Mouse (Mus musculus) cerebellum, adult 2 months (tissue): ENCODE measurements at regions not wholly inside any gene's neighbourhood (a gene's known extent, or its start where the extent isn't known, plus 50 kb on each side); places are given as distances from the start of the nearest gene placed in this dataset.

Experiments used
- CTCF ChIP-seq: fragments of 200-500 bp; IDR thresholded peaks from 2 replicates; pipeline ENCODE4 v1.5.1; 2011; ENCODE audit warnings: low read depth, mild to moderate bottlenecking, control low read depth, low read length, moderate library complexity, borderline replicate concordance; ENCODE audit not compliant: insufficient read depth
- POLR2A ChIP-seq: fragments of 200-500 bp; IDR thresholded peaks from 2 replicates; pipeline ENCODE4 v1.6.1; 2011; ENCODE audit warnings: low read length, control low read depth, borderline replicate concordance; ENCODE audit not compliant: insufficient read depth

- TF ChIP-seq POLR2A, result no peak
- no peak for TF ChIP-seq CTCF
Measured at GRCm38 (mm10) chr11:111215006-111215405, 149.0 kb downstream of the Kcnj2 start.
